Mouse (Mus musculus) layer of hippocampus, adult 9-11 months (tissue): ENCODE measurements around the gene Gm28374.
A peak's percentile ranks its signal among the peaks of the same experiment; 100 is the strongest.
"Not testable (repeated sequence)": the region's sequence is repeated elsewhere in the genome, so short reads cannot be mapped to it uniquely, and the experiment has no call there.

Experiments used
- DNase-seq: peaks from one replicate; pipeline ENCODE4 v3.0.0; 2022

The Gm28374 gene

DNA sequence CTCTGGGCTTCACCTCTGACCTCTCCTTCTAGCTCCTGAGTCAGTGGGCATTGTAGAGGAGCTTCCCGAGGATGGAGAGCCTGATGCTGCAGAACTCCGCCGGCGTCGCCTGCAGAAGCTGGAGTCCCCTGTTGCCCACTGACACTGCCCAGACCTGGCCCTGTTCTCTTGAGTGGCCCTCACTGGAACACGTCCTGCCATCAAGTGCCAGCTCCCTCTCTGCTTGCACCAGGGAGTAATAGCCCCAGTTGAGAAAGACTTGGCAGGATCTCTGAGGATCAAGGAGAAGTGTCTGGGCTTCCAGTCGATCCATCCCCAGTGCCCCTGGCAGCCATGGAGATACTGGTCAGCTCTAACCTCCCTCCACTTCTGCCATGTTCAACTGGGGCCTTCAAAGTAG lies 29.5 kb downstream of the Gm28374 start:
- no peak for DNase-seq

DNA sequence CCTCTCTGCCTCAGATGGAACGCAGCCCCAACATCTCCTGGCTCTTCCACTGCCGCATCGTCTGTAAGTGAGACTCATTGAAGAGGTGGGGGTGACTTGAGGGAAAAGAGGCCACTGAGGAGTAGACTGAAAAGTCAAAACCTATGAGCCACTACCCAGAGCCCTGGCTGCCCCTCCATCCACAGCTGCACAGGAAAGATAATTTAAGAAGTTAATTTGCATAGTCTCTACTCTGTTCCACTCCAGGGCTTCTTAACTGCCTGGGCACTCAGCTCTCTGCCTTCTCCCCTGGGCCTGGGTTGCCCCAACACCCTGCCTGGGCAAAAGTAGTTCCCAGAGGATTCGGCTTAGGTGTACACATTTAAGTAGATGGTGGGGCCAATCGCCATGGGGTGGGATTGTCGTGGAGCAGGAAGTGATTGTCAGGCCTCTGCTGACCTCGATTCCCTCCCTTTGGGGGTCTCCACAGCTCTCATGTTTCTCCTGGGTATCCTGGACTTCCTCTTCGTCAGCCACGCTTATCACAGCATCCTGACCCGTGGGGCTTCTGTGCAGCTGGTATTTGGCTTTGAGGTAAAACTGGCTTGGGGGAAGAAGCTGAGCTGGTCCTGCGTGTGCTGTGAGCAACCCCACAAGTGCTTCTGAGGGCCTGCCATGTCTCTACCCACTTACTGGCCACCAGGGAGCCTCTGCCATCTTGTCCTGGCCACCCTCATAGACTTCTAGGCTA lies 33.2 kb downstream of the Gm28374 start:
- DNase-seq: no peak

DNA sequence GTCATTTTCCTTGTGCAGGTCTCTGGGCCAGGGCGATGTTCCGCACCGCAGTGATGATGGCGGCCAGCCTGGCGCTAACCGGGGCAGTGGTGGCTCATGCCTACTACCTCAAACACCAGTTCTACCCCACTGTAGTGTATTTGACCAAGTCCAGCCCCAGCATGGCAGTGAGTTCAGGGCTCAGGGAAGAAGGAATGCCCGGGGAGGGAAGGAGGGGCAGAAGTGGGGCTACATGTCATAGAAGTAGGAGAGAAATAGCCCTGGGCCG lies 34.2 kb downstream of the Gm28374 start:
- DNase-seq: no peak

DNA sequence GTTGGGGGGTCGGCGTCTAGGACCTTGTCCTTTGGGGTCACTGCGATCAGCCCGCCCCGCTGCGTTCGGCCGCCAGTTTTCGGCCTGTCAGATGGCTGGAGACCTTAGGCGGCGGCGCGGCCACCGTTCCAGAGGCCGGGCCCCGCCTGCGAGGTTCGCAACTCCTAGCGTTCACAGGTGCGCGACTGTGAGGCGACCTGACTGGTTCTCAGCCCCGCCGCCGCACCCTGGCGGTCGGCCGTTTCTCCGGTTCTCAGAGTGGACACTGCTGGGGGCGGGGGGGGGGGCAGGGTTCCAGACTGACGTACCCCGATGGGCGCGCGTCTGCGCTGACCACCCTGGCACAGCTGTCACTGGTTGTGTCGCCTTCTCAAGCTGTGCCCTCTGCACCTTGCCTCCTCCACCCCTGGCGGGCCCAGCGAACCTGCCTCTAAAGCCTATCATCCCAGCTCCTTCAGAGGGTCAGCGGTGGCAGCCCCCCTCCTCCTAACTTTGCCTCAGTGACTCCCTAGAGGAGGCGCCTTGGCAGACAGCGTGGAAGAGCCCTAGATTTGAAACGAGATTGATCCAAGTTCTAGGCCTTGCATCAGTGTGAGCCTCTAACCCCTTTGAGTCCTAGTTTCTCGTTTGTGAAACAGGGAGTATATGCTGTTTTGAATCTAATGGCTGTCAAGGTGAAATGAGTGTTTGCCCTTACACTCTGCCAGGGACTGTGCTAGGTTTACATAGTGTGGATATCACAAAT lies 34.7 kb downstream of the Gm28374 start:
- no peak for DNase-seq

DNA sequence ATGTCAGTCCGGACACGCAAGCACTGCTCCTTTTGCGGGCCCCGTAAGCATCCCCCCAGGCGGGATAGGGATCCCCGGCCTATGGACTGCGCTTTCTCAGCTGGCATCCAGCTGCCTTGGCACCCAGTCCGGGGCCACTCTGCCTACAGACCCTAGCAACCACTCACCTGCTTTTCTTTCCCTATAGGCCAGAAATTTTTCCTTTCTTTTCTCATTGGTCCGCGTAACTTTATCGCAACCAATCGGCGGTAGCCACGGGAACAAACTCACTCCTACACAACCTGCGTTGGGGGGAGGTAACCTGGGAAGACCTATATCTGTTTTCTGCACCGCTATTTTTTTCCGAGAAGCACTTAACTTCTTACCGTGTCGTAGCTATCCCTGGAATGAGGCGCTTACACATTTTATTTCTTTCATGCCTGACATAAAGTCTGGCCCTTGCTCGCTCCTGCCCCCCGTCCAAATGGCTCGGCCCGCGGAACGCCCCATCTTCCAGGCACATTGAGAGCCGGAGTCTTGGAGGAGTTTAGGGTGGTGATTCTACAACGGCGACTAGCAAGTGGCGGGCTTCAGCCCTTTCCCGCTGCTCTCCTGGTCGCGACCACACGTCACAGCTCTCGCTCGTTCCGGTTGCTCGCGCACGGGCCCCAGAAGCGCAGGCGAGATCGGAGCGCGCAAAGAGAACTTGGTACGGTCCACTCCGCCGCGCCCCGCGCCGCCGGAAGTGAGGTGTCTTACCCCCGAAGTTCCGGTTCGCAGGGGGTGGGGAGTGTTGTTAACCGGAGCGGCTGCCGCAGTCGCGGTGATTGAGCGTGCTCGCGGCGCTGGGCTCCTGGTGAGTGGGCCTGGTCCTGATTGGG lies 35.5 kb downstream of the Gm28374 start, which contains the start of gene Syvn1:
TSS of gene Syvn1 (plus strand) at position 283 of the 860 bp plus-strand sequence.
- DNase-seq: peak; percentile 95

DNA sequence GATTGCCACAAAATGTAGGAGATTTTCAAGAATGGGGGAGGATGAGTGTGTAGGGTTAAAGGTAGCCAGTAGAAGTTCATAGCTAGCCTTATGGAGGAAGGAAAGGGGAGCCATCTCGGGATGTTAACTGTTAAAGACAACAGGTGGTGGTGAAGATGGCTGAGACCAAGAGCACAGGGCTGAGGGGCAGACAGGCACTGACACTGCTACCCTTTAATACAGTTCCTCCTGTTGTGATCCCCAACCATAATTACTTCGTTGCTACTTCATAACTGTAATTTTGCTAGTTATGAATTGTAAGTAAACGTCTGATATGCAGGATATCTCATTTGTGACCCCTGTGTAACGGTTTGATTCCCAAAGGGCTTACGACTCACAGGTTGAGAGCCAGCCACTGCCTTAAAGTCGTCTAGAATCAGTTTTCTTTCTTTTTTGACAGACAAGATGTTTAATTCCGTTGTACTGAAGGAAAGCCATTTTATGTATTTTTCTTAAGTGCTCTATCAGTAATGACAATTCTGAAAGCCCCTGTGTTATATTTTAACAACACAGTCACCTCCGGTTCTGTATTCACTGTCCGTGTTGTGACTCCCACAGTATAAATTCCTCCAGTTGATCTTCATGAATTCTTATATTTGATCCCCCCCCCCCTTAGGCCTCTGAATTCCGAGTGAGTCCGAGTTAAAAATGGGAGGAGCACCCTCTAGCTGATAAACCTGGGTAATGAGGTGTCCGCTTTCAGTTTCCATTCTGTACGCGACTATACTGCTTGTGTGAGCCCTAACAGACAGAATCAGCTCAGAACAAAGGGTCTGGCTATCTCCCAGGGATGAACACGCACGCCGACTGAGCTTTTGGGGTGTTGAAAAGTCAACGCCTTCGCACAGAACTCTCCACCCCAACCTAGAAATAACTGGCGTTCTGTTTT lies 36.4 kb downstream of the Gm28374 start:
- no peak for DNase-seq

DNA sequence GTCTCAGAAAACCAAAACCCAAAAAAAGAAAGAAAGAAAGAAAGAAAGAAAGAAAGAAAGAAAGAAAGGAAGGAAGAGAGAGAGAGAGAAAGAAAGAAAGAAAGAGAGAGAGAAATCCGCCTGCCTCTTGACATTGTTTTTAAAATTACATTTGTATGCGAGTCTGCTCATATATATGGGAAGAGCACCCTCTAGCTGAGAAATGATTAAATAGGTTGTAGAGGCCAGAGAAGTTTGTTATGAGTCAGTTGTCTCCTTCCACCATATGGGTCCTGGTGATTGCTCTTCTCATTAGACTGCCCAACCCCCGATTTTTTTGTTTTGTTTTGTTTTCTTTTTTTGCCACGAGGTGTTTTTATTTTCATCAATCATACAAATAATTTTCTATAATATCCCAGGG lies 38.0 kb downstream of the Gm28374 start:
- not testable (repeated sequence) for DNase-seq

DNA sequence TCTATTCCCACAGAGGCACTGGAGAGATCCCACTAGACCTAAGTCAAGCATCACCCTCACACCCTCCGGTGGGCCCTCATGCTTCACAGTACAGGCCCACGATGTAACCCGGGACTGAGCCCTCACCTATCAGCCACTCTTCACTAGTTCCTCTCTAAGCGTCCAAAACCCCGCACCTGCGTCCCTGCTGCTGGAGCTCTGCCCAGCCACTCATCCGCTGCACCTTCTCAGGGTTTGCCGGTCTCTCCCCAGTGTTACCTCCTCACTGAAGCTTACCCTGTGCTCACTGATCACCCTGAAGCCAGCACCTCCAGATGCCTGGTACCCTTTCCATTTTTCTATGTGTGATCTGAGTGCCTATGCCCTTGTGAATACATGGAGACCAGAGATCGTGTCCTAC lies 39.8 kb downstream of the Gm28374 start:
- no peak for DNase-seq

DNA sequence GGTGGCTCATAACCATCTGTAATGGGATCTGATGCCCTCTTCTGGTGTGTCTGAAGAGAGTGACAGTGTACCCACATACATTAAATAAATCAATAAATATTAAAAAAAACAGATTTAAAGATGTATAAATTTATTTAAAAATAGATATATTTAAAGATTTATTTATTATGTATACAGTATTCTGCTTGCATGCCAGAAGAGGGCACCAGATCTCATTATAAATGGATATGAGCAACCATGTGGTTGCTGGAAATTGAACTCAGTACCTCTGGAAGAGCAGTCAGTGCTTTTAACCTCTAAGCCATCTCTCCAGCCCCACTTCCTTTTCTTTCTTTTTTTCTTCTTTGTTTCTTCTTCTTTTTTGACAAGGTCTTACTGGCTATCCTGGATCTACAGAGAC lies 42.1 kb downstream of the Gm28374 start:
- no peak for DNase-seq

DNA sequence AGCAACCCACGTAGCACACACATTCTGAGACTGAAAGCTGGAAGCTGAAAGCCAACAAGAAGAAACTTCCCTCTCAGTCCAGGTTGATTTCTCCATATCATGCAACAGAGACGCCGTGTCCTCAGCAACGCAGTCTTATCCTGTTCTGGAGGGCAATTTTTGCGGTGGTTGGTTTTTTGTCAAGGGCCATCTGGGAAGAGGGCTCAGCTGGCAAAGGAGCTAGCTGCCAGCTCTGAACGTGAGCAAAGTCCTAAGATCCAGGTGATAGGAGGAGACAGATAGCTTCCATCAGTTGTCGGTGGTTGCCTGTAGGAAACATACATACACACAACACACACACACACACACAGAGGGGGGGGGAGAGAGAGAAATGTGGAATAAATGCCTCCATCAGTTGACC lies 43.7 kb downstream of the Gm28374 start:
- no peak for DNase-seq

DNA sequence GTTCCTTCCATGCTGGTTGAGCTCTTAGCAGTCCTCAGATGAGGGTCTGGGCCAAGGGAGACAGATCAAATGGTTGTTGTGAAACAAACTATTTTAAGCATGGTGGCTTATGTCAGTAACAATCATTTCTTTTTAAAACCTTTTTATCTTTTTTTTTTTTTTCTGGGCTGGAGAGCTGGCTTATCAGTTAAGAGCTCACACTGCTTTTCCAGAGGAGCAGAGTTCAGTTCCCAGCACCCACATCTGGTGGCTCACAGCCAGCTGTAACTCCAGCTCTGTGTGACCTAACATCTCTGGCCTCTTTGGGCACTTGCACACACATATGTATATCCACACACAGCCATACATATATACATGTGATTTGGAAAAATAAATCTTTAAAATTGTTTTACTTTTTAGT lies 44.4 kb downstream of the Gm28374 start:
- no peak for DNase-seq

DNA sequence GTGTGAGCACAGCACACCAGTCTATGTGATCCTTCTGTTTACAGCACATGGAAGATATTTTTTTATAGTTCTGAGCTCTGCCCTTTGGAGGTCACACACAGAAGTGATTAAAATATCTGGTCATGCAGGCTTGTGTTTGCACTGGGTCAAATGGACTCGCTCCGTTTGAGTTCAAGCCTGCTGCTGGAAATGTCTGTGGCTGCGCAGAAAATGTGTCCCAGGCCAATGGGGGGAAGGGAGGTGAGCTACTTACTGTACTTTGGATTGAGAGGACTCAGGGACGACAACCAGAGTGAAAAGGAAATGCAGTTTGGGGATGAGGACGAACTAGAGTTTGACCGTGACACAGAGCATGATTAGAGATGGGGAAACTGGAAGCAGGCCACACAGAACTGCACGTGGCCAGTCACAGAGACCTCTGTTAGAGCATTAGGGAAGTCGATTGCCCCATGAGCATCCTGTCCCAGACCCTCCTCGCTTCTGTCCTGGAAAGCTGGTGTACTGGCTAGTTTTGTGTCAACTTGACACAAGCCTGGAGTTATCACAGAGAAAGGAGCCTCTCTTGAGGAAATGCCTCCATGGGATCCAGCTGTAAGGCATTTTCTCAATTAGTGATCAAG lies 46.0 kb downstream of the Gm28374 start:
- no peak for DNase-seq

DNA sequence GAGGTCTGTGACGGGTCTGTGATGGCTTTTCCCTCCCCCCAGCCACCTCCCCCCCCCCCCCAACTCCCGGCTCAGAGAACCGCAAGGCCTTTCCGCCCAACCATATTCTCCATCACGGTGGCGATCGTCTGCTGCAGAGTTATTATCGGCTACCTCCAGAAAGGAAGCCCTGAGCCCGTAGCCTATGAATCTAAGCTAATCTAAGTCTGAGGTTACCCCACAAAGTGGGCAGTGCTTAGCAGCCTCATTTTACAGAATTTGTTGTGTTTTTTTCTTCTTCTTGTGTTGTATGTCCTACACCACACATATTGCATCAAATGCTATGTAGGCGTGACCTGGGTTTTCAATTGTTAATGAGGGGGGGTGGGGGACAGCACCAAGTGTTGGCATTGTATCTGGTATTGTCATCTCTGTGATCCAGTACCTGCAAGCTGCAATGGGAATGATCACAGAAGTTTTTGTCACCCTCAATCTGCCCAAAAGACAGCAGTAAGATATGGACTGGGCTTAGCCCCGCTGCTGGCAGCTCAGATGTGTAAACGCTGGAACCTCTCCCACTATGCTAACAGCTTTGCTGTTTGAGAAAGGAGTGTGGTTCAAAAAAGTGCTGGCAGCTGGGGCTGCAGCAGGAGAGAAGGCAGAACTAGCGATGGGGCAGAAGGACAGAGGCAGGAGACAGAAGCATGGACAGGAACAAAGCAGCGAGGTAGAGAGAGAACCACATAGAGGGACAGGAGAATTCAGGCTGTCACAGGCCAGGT lies 51.4 kb downstream of the Gm28374 start:
- no peak for DNase-seq

DNA sequence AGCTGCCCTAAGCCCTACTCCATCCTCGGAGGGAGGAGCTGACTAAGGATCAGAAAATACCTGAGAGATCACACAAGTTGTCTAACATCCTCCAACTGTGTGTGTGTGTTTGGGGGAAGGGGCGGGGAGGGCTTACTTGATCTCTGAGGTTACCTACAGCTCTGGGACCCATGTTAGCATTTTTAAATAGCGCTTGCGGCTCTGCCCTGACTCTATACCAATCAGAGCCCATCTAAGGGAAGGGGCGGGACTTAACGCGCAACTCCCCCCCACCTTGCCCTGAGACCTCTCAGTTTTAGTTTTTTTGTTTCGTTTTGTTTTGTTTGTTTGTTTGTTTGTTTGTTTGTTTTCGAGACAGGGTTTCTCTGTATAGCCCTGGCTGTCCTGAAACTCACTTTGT lies 52.6 kb downstream of the Gm28374 start:
- no peak for DNase-seq

DNA sequence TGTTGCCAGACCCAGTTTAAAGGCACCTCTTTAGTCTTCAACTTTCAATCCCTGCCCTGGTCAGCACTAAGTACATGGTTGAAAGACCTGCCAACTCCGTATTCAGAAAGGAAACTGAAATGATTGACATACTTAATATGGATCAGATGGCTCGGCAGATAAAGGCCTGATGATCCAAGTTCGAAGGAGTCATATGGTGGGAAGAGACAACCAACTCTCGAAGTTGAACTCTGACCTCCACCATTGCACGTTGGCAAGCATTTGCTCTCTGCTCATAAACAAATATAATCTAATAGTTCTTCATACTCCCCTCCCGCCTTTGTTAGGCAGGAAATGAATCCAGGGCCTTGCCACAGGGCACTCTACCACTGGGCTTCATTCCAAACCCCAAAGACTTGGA lies 53.1 kb downstream of the Gm28374 start:
- no peak for DNase-seq
